Mouse (Mus musculus) erythroid progenitor cell, adult 5-6 weeks (primary cell): ENCODE data around the gene Scaf11. TPM values are rescaled to one million over a fixed set of nuclear protein-coding genes. Genes with fewer than 3 reads are reported as not detected.
"Not testable (repeated sequence)": the region's sequence is repeated elsewhere in the genome, so short reads cannot be mapped to it uniquely, and the experiment has no call there.

Source experiments
- ATAC-seq: replicated peaks from 2 replicates; pipeline ENCODE4 v1.8.0; 2016; ENCODE audit warnings: moderate number of reproducible peaks, mild to moderate bottlenecking, moderate TSS enrichment, inconsistent platforms; ENCODE audit not compliant: poor library complexity, low FRiP score, severe bottlenecking
- total RNA-seq, 2 experiments: library from RNA; stranded (forward) in 1 of 2; stranded (reverse) in 1 of 2; fragments of 150-400 nt in 1 of 2; fragments of 186-747, 209-891 nt in 1 of 2; gene quantifications; 2 replicates each; pipeline versions ENCODE4 v1.2.3 to v1.2.4; 2015 to 2017; ENCODE audit warnings: low replicate concordance in 2 of 2

Scaf11 gene
- total RNA-seq (2015; ENCODE audit: low replicate concordance), result 91.4 and 99.5 TPM in 2 replicates
- 122 and 172 TPM in 2 replicates for total RNA-seq (2017; ENCODE audit: low replicate concordance)

- peak; percentile 84 for ATAC-seq
Measured at GRCm38 (mm10) chr15:96460730-96461540, at the start of gene Scaf11. Gene Scaf11, minus strand, starts transcription at chr15:96460843.

DNA sequence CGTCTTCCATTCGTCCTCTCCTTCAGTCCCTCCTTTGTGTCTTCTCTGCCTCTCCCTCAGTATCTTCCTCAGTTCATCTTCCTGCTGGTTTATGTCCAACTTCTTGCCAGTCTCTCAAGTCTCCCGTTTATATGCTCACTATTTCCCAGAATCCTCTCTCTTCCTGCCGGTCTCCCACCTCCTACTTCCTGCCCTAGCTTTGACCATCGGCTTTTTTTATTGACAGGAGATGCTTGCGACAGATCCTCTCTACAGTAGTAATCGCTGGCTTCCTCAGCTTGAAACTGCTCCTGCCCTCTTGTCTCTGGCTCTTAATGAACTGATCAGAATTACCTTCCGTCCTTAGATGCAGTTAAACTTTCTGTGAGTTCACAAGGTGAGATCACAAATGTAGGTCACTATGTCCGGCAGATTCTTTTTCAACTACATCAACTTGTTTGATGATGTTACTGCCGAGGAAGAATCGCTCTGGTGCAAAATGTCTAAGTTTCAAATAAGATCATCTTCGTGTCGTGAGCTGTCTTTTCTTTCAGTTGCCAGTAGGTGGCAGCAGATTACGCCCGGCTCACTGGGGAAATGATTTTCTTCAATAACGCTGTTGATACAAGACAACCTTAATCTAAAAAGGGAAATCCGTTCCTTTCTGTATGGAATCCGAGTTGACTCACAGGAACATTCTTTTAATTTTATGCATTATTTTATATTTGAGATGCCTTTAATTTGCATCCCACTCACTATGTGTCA, 46.6 kb upstream of the Scaf11 start:
- 0 out of 2 replicates have a peak, but pooled peaks have one; percentile 52 for ATAC-seq

DNA sequence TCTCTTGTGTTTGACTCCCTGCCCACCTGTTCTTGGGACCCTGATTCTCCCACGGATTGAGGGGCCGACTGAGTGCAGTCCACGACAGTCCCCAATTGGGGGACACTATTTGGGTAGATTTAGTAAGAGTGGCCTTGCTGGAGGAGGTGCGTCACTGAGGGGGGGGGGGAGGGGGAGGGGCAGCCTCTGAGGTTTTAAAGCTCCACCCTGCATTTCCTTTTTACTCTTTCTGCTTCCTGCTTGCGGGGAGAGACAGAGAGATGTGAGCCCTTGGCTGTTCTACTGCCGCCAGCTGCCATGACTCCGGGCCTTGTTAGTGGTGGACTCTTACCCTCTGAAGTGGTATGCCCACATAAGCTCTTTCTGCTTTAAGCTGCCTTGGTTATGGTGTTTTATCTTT, 37.0 kb upstream of the Scaf11 start:
- no peak for ATAC-seq

DNA sequence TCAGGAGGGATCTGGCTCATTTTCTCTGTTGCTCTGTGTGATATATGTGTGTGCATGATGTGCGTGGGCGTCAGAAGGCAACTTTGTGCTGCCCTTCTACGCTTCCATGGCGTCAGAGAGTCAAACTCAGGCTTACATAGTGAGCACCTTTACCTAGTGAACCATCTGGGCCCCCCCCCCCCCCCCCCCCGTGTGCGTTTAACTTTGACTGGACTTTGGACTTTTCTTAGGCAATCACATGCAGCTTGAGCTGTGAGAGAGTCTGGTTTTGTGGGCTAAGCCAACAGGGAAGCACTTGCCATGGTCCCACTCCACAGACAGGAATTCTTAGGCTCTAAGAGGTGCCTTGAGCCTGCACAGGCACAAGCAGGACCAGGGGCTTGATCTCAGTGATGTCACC, 33.6 kb upstream of the Scaf11 start:
- no peak for ATAC-seq

DNA sequence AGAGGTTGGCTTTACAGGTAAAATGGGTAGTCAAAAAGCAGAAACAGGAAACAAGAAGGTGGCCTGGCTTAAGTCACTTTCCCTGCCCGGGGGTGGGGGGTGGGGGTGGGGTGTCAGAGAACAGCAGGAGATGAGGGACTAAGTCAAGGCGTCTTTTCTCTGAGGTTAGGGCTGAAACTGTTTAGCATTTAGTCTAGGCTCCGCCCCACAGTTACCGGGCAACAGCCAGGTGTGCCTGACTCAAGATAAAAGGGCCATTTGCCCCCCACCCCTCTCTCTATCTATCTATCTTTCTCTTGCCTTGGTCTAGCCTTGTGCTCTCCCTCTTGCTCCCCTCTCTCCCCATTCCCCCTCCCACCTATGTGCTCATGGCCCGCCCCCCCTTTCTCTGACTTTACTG, 32.9 kb upstream of the Scaf11 start:
- no peak for ATAC-seq

- not testable (repeated sequence) for ATAC-seq
Measured at GRCm38 (mm10) chr15:96492919-96493318, 32.3 kb upstream of the Scaf11 start.

DNA sequence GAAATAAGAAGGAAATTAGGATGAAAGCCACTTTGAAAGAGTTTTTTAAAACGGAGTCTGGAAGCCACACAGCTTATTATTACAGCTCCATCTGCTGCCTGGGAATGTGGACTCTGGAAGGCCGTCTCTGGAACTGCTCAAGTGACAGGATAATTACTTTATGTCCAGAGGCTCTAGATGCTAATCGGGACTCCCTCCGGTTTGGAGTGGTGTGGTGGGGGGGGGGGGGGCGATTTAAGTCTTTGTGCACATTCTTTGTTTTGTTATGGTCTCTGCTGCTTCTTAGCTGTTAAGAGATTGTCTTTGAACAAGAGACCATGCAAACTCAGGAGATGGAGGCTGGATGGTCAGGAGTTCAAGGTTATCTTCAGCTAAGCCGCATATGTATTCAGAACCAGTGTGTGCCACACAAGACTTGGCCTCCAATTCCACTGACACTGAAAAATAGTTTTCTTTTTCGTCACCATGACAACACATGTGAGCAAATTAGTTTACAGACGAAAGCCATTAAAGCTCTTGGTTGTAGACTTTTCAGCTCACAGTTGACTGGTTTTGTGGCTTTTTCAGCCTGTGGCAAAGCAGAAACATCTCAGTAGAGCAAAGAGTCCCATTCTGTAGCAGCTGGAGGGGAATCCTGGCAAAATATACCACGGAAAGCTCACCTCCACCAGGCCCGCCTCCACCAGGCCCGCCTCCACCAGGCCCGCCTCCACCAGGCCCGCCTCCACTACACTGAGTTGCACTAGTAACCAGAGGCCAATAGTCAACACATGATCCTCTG, 31.4 kb upstream of the Scaf11 start:
- ATAC-seq, result no peak

GRCm38 (mm10) chr15:96491421-96491820, 30.8 kb upstream of the Scaf11 start:
- no peak for ATAC-seq

- ATAC-seq, result no peak
Measured at GRCm38 (mm10) chr15:96490123-96490522, 29.5 kb upstream of the Scaf11 start.

DNA sequence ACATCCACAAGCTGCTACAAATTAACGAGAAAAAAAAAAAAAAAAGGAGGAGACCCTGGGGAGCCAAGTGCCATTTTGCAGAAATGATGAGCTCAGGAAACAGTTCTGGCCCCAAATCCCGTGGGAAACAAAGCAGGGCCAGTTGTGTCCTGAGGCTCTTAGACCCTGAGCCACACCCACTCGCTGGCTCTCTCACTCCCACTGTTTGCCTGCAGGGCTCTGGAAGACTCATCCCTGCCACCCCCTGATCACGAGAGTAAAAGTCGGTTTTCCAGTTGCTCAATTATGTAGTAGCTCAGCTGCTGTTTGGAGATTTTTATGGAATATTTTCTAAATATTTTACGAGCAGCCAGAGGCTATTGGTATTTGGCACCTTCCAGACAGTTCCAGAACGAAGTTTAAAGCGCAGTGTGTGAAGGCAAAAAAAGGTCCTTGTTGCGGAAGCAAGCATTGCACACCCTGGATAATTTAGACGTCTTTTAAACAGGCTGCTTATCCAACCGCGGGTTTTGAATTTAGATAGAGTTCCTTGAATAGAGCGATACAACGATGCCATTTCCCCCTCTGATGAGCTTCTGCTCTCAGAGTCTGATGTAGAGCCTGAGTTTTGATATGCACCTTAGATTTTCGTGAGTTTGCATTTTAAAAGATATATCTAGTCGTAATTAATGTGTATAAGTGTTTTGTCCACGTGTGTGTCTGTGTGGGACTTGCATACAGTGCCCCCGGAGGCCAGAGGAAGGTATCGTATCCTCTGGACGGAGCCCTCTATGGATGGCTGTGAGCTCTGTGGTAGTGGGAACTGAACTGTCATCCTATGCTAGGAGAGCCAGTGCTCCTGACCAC, 28.5 kb upstream of the Scaf11 start:
- peak; percentile 57; the same call in 1 of the 2 replicates for ATAC-seq

- ATAC-seq, result no peak
Measured at GRCm38 (mm10) chr15:96487066-96487698, 26.5 kb upstream of the Scaf11 start.

- no peak for ATAC-seq
Measured at GRCm38 (mm10) chr15:96480822-96481221, 20.2 kb upstream of the Scaf11 start.

DNA sequence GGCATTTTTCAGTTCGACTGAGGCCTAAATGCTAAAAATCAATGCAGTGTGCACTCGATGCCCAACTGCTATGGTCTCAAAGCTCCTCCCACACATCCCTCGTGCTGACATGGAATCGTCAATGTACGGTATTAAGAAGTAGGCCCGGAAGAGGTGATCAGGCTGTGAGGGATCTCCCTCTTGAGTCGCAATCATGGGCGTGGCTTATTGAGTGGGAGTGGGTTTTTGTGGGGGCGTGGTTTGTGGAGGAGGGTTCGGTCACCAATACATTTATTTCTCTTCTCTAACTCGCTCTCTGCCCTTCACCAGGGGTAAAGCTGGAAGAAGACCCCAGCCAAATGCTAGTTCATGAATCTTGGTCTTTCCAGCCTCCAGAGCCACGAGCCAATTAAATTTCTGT, 17.4 kb upstream of the Scaf11 start:
- ATAC-seq, result no peak

DNA sequence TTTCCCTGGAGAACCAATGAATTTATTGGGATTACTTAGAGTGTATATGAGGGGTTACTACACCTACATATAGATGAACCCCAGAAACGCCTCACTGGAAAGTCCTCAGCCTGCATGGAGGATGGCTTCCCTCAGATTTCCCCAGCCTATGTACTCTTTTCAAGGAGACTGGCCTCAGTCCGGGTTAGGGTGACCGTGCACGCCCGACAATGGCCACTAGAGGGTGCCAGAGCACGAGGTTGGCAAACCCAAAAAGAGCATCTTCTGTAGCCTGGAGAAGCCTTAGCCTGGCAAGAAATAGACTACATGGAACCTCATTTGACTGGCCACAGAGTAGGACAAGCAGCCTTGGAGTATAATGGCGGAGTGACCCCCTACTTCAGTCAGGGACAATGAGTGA, 15.7 kb upstream of the Scaf11 start:
- peak; percentile 88 for ATAC-seq

DNA sequence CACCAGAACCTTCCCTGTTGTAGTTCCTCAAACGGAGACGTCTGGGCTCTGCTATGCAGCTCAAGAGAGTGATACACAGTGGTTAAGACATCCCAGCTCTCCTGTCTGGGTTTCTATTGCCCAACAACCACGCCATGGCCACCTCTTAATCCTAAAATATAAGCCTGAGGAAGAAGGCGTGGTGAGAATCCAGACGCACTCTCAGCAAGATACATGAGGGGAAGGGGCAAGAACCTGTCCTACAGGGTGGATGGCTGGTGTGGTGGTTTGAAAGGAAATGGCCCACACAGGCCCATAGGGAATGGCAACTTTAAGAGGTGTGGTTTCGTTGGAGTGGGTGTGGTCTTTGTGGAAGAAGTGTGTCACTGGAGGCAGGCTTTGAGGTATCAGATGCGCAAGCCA, 14.9 kb upstream of the Scaf11 start:
- ATAC-seq, result no peak

GRCm38 (mm10) chr15:96474325-96474955, 13.8 kb upstream of the Scaf11 start:
- no peak for ATAC-seq

DNA sequence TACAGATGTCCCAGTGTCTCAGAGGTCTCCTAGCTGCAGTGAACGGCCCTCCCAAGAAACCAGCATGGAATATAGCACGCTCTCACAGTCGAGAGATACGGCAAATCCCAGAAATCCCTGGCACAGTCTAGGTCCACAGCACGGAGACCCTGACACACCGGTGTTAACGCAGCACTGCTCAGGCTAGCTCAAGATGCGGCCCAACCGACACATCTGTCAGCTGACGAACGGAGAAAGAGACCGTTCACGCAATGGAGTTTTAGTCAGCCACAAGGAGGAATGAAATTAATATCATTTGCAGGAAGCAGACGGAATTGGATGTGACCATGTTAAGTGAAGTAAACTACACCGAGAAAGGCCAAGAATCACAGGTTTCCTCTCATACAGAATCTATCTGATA, 13.3 kb upstream of the Scaf11 start:
- no peak for ATAC-seq

DNA sequence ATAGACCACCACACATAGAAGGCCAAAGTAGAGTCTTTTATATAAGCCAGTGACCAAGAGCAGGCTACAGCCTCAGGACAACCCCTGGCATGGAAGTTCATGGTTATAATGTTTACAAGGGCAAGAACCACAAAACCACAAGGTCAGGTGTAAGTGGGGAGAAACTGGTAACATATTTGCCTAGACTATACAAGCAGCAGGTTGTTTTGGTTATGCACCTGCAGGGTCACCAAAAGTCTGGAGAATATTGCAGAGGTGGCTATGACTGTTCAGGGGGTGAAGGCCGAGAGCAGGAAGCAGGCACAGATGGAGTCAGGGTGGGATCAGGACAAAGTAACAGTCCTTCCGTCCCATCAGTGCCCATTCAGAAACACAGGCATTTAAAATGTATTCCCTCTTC, 7.7 kb upstream of the Scaf11 start:
- no peak for ATAC-seq
